Mouse (Mus musculus) intestine, embryonic 16.5 days (tissue): ENCODE measurements around the gene Plac1. TPM values are rescaled to one million over a fixed set of nuclear protein-coding genes. Genes with fewer than 3 reads are reported as not detected.
A peak's percentile ranks its signal among the peaks of the same experiment; 100 is the strongest.

Experiments used
- ATAC-seq: fragments of 200-750 bp; cut with Nextera tagmentation; 2 replicates; pipeline ENCODE4 v1.8.0; 2017; ENCODE audit warnings: moderate TSS enrichment, moderate library complexity
- H3K27ac ChIP-seq: fragments of 300-500 bp; sonication (generic); 2 replicates; pipeline ENCODE4 v1.5.1; 2014; ENCODE audit warnings: mild to moderate bottlenecking, low read length
- H3K27me3 ChIP-seq: fragments of 300-500 bp; sonication (generic); replicated peaks from 2 replicates; pipeline ENCODE4 v1.6.1; 2014; ENCODE audit warnings: low read length, control low read depth, mixed read lengths; ENCODE audit not compliant: control insufficient read depth, insufficient read depth
- H3K36me3 ChIP-seq: fragments of 300-500 bp; sonication (generic); 2 replicates; pipeline ENCODE4 v1.6.1; 2014; ENCODE audit warnings: low read length, control low read depth; ENCODE audit not compliant: control insufficient read depth, insufficient read depth
- H3K4me1 ChIP-seq: fragments of 300-500 bp; sonication (generic); 2 replicates; pipeline ENCODE4 v1.6.1; 2014; ENCODE audit warnings: low read length, control low read depth, mixed read lengths; ENCODE audit not compliant: control insufficient read depth, insufficient read depth
- H3K4me2 ChIP-seq: fragments of 300-500 bp; sonication (generic); 2 replicates; pipeline ENCODE4 v1.6.1; 2014; ENCODE audit warnings: low read depth, low read length, control low read depth
- H3K4me3 ChIP-seq: fragments of 300-500 bp; sonication (generic); 2 replicates; pipeline ENCODE4 v1.5.1; 2014; ENCODE audit warnings: mild to moderate bottlenecking, low read length
- H3K9ac ChIP-seq: fragments of 300-500 bp; sonication (generic); 2 replicates; pipeline ENCODE4 v1.6.1; 2014; ENCODE audit warnings: low read depth, low read length
- H3K9me3 ChIP-seq: fragments of 300-500 bp; sonication (generic); 2 replicates; pipeline ENCODE4 v1.6.1; 2016; ENCODE audit warnings: low read length, control low read depth; ENCODE audit not compliant: control insufficient read depth
- WGBS: fragments of 180-500 bp; shearing (Covaris S2); extraction: QIAGEN DNeasy Blood & Tissue Kit; methylation state at CpG from one replicate; pipeline ENCODE4 v1.1.7; 2014; 5-methylcytosine and 5-hydroxymethylcytosine counted together
- polyA plus RNA-seq: library from polyadenylated mRNA; unstranded; fragments of >200 nt; fragmentation: Nextera tagmentation; extraction: Ambion mirVana; gene quantifications from 2 replicates; pipeline ENCODE4 v1.2.1, GENCODE M21; 2015

The Plac1 gene
- polyA plus RNA-seq, 1 experiment from 2014 or later: 3.9 TPM

GRCm38 (mm10) chrX:53168623-53169022, 71.3 kb downstream of the Plac1 start:
- Histone ChIP-seq H3K27me3 (no peaks in the 10 kb centered on the region), H3K27ac (no peak overlapping the region), H3K9ac (no peak overlapping the region), H3K9me3 (no peaks in the 10 kb centered on the region), H3K4me3 (no peak overlapping the region), H3K4me2 (no peak overlapping the region), H3K36me3 (no peaks in the 10 kb centered on the region), H3K4me1 (0 out of 2 replicates have a peak, but pooled peaks cover 2% of the 10 kb centered on the region)
- ATAC-seq: no peak
- 77% methylated on average over 2 of the region's 2 CpGs for WGBS

- no peaks in the 10 kb centered on the region for H3K36me3 ChIP-seq
- H3K4me2 ChIP-seq: no peak overlapping the region
- H3K9ac ChIP-seq: no peak overlapping the region
- no peak overlapping the region for H3K4me3 ChIP-seq
- 33% methylated on average over 4 of the region's 4 CpGs for WGBS
- H3K9me3 ChIP-seq: no peaks in the 10 kb centered on the region
- no peak for ATAC-seq
- peaks cover 2% of the 10 kb centered on the region; the same call in 1 of the 2 replicates for H3K4me1 ChIP-seq
- H3K27ac ChIP-seq: no peak overlapping the region
- H3K27me3 ChIP-seq: no peaks in the 10 kb centered on the region
Measured at GRCm38 (mm10) chrX:53166901-53167525, 72.9 kb downstream of the Plac1 start.

GRCm38 (mm10) chrX:53166251-53166900, 73.5 kb downstream of the Plac1 start:
- Histone ChIP-seq H3K27me3 (no peaks in the 10 kb centered on the region), H3K4me3 (no peak overlapping the region), H3K4me1 (peaks cover 2% of the 10 kb centered on the region), H3K9ac (no peak overlapping the region), H3K4me2 (no peak overlapping the region), H3K27ac (no peak overlapping the region), H3K36me3 (no peaks in the 10 kb centered on the region), H3K9me3 (no peaks in the 10 kb centered on the region)
- 57% methylated on average over 15 of the region's 15 CpGs for WGBS
- ATAC-seq: no peak

GRCm38 (mm10) chrX:53162589-53162988, 77.3 kb downstream of the Plac1 start:
- Histone ChIP-seq H3K4me3 (no peak overlapping the region), H3K9ac (no peak overlapping the region), H3K9me3 (no peaks in the 10 kb centered on the region), H3K36me3 (no peaks in the 10 kb centered on the region), H3K4me2 (no peak overlapping the region), H3K4me1 (peaks cover 7% of the 10 kb centered on the region), H3K27me3 (no peaks in the 10 kb centered on the region), H3K27ac (no peak overlapping the region)
- ATAC-seq: peak; percentile 70
- 34% methylated on average over 4 of the region's 4 CpGs for WGBS

GRCm38 (mm10) chrX:53161583-53161982, 78.3 kb downstream of the Plac1 start:
- peaks cover 5% of the 10 kb centered on the region for H3K4me1 ChIP-seq
- no peak overlapping the region for H3K4me3 ChIP-seq
- ATAC-seq: 0 out of 2 replicates have a peak, but pooled peaks have one; percentile 52
- H3K27me3 ChIP-seq: no peaks in the 10 kb centered on the region
- no peaks in the 10 kb centered on the region for H3K36me3 ChIP-seq
- 0 out of 2 replicates have a peak overlapping the region, but pooled peaks have one; percentile 18 for H3K27ac ChIP-seq
- H3K4me2 ChIP-seq: no peak overlapping the region
- H3K9ac ChIP-seq: no peak overlapping the region
- H3K9me3 ChIP-seq: no peaks in the 10 kb centered on the region
- 31% methylated on average over 4 of the region's 4 CpGs for WGBS

GRCm38 (mm10) chrX:53161115-53161514, 78.8 kb downstream of the Plac1 start:
- H3K36me3 ChIP-seq: no peaks in the 10 kb centered on the region
- peaks cover 5% of the 10 kb centered on the region for H3K4me1 ChIP-seq
- H3K27ac ChIP-seq: peak overlapping the region; percentile 18; the same call in 1 of the 2 replicates
- no peaks in the 10 kb centered on the region for H3K27me3 ChIP-seq
- no peak overlapping the region for H3K9ac ChIP-seq
- no peak overlapping the region for H3K4me3 ChIP-seq
- no peak overlapping the region for H3K4me2 ChIP-seq
- no peaks in the 10 kb centered on the region for H3K9me3 ChIP-seq
- 38% methylated on average over 5 of the region's 5 CpGs for WGBS
- ATAC-seq: no peak

GRCm38 (mm10) chrX:53148039-53148438, 91.9 kb downstream of the Plac1 start:
- Histone ChIP-seq H3K36me3 (no peaks in the 10 kb centered on the region), H3K9me3 (no peaks in the 10 kb centered on the region), H3K27me3 (no peaks in the 10 kb centered on the region), H3K4me1 (no peaks in the 10 kb centered on the region), H3K9ac (no peak overlapping the region), H3K27ac (no peak overlapping the region), H3K4me3 (no peak overlapping the region), H3K4me2 (no peak overlapping the region)
- ATAC-seq: no peak
- 59% methylated on average over 2 of the region's 2 CpGs for WGBS

- H3K27ac ChIP-seq: peak overlapping the region; percentile 37; the same call in 1 of the 2 replicates
- no peaks in the 10 kb centered on the region for H3K4me1 ChIP-seq
- WGBS: 61% methylated on average over 5 of the region's 5 CpGs
- H3K9ac ChIP-seq: no peak overlapping the region
- ATAC-seq: peak; percentile 96
- H3K4me2 ChIP-seq: no peak overlapping the region
- no peaks in the 10 kb centered on the region for H3K36me3 ChIP-seq
- no peaks in the 10 kb centered on the region for H3K9me3 ChIP-seq
- no peaks in the 10 kb centered on the region for H3K27me3 ChIP-seq
- H3K4me3 ChIP-seq: no peak overlapping the region
Measured at GRCm38 (mm10) chrX:53146389-53146917, 93.5 kb downstream of the Plac1 start.

- ATAC-seq: no peak
- WGBS: 79% methylated on average over 2 of the region's 2 CpGs
- Histone ChIP-seq H3K9ac (no peak overlapping the region), H3K27me3 (no peaks in the 10 kb centered on the region; the same call in 1 of the 2 replicates), H3K4me3 (no peak overlapping the region), H3K4me1 (no peaks in the 10 kb centered on the region), H3K4me2 (no peak overlapping the region), H3K27ac (no peak overlapping the region), H3K9me3 (no peaks in the 10 kb centered on the region), H3K36me3 (no peaks in the 10 kb centered on the region)
Measured at GRCm38 (mm10) chrX:53139641-53140040, 100.3 kb downstream of the Plac1 start.
